14 mouse cellular contexts compared by ENCODE assay signal in the genomic region with DNA sequence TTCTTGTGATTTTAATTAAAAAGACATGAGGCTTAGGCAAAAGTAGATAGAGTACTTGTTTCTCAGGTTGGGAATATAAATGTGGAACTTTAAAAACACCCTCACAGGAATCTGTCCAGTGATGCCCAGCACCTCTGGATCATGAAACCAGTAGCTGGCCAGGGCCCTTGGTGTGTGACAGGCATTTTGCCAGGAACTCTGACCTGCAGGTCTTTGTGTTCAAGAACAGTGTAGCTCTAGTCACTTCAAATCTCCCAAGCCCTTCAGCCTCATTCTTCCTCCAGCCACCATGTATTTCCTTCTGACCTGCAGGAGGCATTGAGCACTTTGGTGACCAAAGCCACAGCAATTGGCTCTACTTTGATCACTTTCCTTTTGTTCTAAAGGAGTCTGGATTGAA.
"Had no signal": no experiment of that assay in that cellular context is flagged by ENCODE, and none has a peak within 500 bp of the region (broad histone marks: within the 10 kb centered on the region; RNA-seq: fewer than 3 reads in every experiment).

No protein-coding gene starts in this region.

- H3K27me3 ChIP-seq: kidney, embryonic 15.5 days; limb, embryonic 12.5 days; liver, embryonic 15.5 days; midbrain, embryonic 15.5 days; neural tube, embryonic 12.5 days had no signal

- H3K36me3 ChIP-seq: liver, embryonic 15.5 days; midbrain, embryonic 15.5 days had no signal

- H3K4me1 ChIP-seq: kidney, embryonic 15.5 days; limb, embryonic 12.5 days; liver, embryonic 15.5 days; midbrain, embryonic 15.5 days; neural tube, embryonic 12.5 days had no signal

- ATAC-seq: intestine, postnatal 0 days; lung, postnatal 0 days; midbrain, embryonic 15.5 days had no signal

- H3K9ac ChIP-seq: kidney, embryonic 15.5 days; limb, embryonic 12.5 days; liver, embryonic 15.5 days; midbrain, embryonic 15.5 days; neural tube, embryonic 12.5 days had no signal

- H3K27ac ChIP-seq: kidney, embryonic 15.5 days; limb, embryonic 12.5 days; liver, embryonic 15.5 days; midbrain, embryonic 15.5 days; neural tube, embryonic 12.5 days; stomach, postnatal 0 days had no signal

- H3K4me2 ChIP-seq: kidney, embryonic 15.5 days; limb, embryonic 12.5 days; liver, embryonic 11.5 days; liver, embryonic 15.5 days; midbrain, embryonic 15.5 days; neural tube, embryonic 12.5 days had no signal

- DNase-seq: kidney, postnatal 4 days; lung, adult 2 months; lung, postnatal 36 days; thymus, adult 2 months; thymus, postnatal 25 days had no signal

- H3K4me3 ChIP-seq: kidney, embryonic 15.5 days; limb, embryonic 12.5 days; liver, embryonic 15.5 days; midbrain, embryonic 15.5 days; neural tube, embryonic 12.5 days had no signal

- H3K9me3 ChIP-seq: kidney, embryonic 15.5 days; limb, embryonic 12.5 days; liver, embryonic 15.5 days; midbrain, embryonic 15.5 days; neural tube, embryonic 12.5 days had no signal
